Comparison of ENCODE assay signal across 20 mouse cellular contexts in the genomic region with DNA sequence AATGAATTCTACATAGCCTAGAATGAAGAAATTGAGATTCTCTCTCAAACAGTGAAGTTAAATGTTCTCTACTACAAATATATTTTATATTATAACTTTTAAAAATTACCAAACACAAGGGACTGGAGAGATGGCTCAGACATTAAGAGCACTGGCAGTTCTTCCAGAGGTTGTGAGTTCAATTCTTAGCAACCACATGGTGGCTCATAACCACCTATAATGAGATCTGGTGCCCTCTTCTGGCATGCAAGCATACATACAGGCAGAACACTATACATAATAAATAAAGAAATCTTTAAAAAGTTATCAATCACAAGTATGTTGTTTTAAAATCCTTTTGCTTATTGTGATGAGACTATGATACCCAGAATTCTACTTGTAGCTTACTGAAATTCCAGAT. TPM values are rescaled to one million over a fixed set of nuclear protein-coding genes. Genes with fewer than 3 reads are reported as not detected.
DNase-seq lines count a peak whose midpoint lies in the region; ATAC-seq and TF ChIP-seq lines count a peak whose summit lies in the region.
"Had no signal": no experiment of that assay in that cellular context is flagged by ENCODE, and none has a peak within 500 bp of the region (broad histone marks: within the 10 kb centered on the region; RNA-seq: fewer than 3 reads in every experiment).

No protein-coding gene starts in this region.

- ATAC-seq in forebrain, postnatal 0 days = no peak

- no peak overlapping the region for H3K9ac ChIP-seq in forebrain, postnatal 0 days
- H3K9ac ChIP-seq in MEL (ENCODE audit: control insufficient read depth, low read depth, low read length, poor library complexity, severe bottlenecking) = no peak overlapping the region
- H3K9ac ChIP-seq: hindbrain, embryonic 12.5 days; midbrain, embryonic 12.5 days had no signal

- TF ChIP-seq CTCF in forebrain, postnatal 0 days (IDR thresholded peaks at IDR 0.05; ENCODE audit: low read depth) = peak; percentile 34
- TF ChIP-seq CTCF in left cerebral cortex, adult 2 months (IDR thresholded peaks at IDR 0.05) = peak; percentile 38
- TF ChIP-seq CTCF in MEL (IDR thresholded peaks at IDR 0.05 in 2 of 3, conservative IDR thresholded peaks at IDR 0.05 in 1 of 3; ENCODE audit: control insufficient read depth in 1 of 3, insufficient read depth in 1 of 3, low read depth in 2 of 3, low read length in 3 of 3, poor library complexity in 1 of 3, severe bottlenecking in 1 of 3) = peak; percentile 30 to 72 (median 35); a peak in 5 of 6 replicates

- no peaks in the 10 kb centered on the region for H3K4me1 ChIP-seq in forebrain, postnatal 0 days (ENCODE audit: insufficient read depth)
- H3K4me1 ChIP-seq in forebrain, embryonic 10.5 days = no peaks in the 10 kb centered on the region
- peaks cover 0 to 3% of the 10 kb centered on the region in 2 experiments; a peak in 2 of 4 replicates for H3K4me1 ChIP-seq in MEL (ENCODE audit: control insufficient read depth in 1 of 2, insufficient read depth in 2 of 2, low read length in 2 of 2)
- H3K4me1 ChIP-seq: hindbrain, embryonic 12.5 days; limb, embryonic 10.5 days; midbrain, embryonic 12.5 days had no signal

- H3K36me3 ChIP-seq in forebrain, postnatal 0 days (ENCODE audit: insufficient read depth) = no peaks in the 10 kb centered on the region
- peaks cover 18% of the 10 kb centered on the region for H3K36me3 ChIP-seq in forebrain, embryonic 10.5 days (replicated peaks)
- H3K36me3 ChIP-seq in MEL (ENCODE audit: control insufficient read depth in 1 of 2, insufficient read depth in 2 of 2, low read length in 2 of 2) = no peaks in the 10 kb centered on the region
- H3K36me3 ChIP-seq: hindbrain, embryonic 12.5 days; midbrain, embryonic 12.5 days had no signal

- DNase-seq in forebrain, postnatal 0 days = no peak
- no peak for DNase-seq in forebrain, embryonic 10.5 days (ENCODE audit: extremely low spot score, low spot score)
- DNase-seq in left cerebral cortex, adult 2 months (ENCODE audit: extremely low spot score in 1 of 2, low spot score in 2 of 2) = no peak
- DNase-seq in left cerebral cortex, postnatal 4 days = no peak
- peak; percentile 25 for DNase-seq in 3T3-L1 (ENCODE audit: low read depth, low spot score)
- DNase-seq in MEL (ENCODE audit: low read depth, low spot score) = peak; percentile 52
- no peak for DNase-seq in spleen, postnatal 4 days (ENCODE audit: low spot score in 2 of 2)
- no peak for DNase-seq in urinary bladder, adult 18-20 months (ENCODE audit: low spot score in 2 of 2)
- DNase-seq: adrenal gland, postnatal 36 days; cerebellum, adult 2 months; heart, adult 18-20 months; heart, postnatal 10 days; kidney, adult 18-20 months; kidney, postnatal 25 days; right cerebral cortex, postnatal 4 days had no signal

- TF ChIP-seq RAD21 in MEL (IDR thresholded peaks at IDR 0.05; ENCODE audit: low read depth, low read length) = peak; percentile 60

- no peak overlapping the region for H3K4me3 ChIP-seq in forebrain, postnatal 0 days (ENCODE audit: low read depth, low read length)
- no peak overlapping the region for H3K4me3 ChIP-seq in forebrain, embryonic 10.5 days
- H3K4me3 ChIP-seq in left cerebral cortex, adult 2 months = no peak overlapping the region
- H3K4me3 ChIP-seq in MEL (ENCODE audit: control insufficient read depth in 1 of 2, insufficient read depth in 1 of 2, low read depth in 2 of 2, low read length in 2 of 2) = no peak overlapping the region
- H3K4me3 ChIP-seq: hindbrain, embryonic 12.5 days; limb, embryonic 10.5 days; midbrain, embryonic 12.5 days; myocyte had no signal

- no peak overlapping the region for H3K4me2 ChIP-seq in forebrain, postnatal 0 days (ENCODE audit: low read depth)
- H3K4me2 ChIP-seq: hindbrain, embryonic 12.5 days; midbrain, embryonic 12.5 days had no signal

- intact Hi-C loops in left cerebral cortex, adult 2 months (cut with DNase I) = no loop called here
- intact Hi-C loops in left cerebral cortex, postnatal 4 days (cut with DNase I) = no loop called here

- H3K9me3 ChIP-seq in forebrain, postnatal 0 days (ENCODE audit: low read length) = no peaks in the 10 kb centered on the region
- no peaks in the 10 kb centered on the region for H3K9me3 ChIP-seq in forebrain, embryonic 10.5 days
- no peaks in the 10 kb centered on the region for H3K9me3 ChIP-seq in MEL (replicated peaks; ENCODE audit: insufficient read depth, low read length)
- H3K9me3 ChIP-seq: hindbrain, embryonic 12.5 days; limb, embryonic 10.5 days had no signal

- no peak for TF ChIP-seq POLR2A in MEL (IDR thresholded peaks at IDR 0.05; ENCODE audit: control insufficient read depth in 1 of 2, insufficient read depth in 1 of 2, low read depth in 1 of 2, low read length in 2 of 2, poor library complexity in 1 of 2)

- no peak for TF ChIP-seq EP300 in MEL (IDR thresholded peaks at IDR 0.05; ENCODE audit: low read depth in 1 of 2, low read length in 2 of 2)

- H3K79me2 ChIP-seq in MEL (ENCODE audit: control insufficient read depth, insufficient read depth, low read length, poor library complexity) = no peaks in the 10 kb centered on the region

- H3K27ac ChIP-seq in forebrain, postnatal 0 days (ENCODE audit: low read depth, low read length) = no peak overlapping the region
- no peak overlapping the region for H3K27ac ChIP-seq in forebrain, embryonic 10.5 days
- no peak overlapping the region for H3K27ac ChIP-seq in left cerebral cortex, adult 2 months
- no peak overlapping the region for H3K27ac ChIP-seq in MEL (ENCODE audit: control insufficient read depth, low read depth, low read length)
- H3K27ac ChIP-seq: hindbrain, embryonic 12.5 days; limb, embryonic 10.5 days; macrophage; midbrain, embryonic 12.5 days had no signal

- H3K27me3 ChIP-seq in forebrain, postnatal 0 days (ENCODE audit: insufficient read depth, low read length) = no peaks in the 10 kb centered on the region
- no peaks in the 10 kb centered on the region for H3K27me3 ChIP-seq in forebrain, embryonic 10.5 days (ENCODE audit: poor library complexity, severe bottlenecking)
- H3K27me3 ChIP-seq in MEL (ENCODE audit: control insufficient read depth in 1 of 2, insufficient read depth in 2 of 2, low read length in 2 of 2) = no peaks in the 10 kb centered on the region
- H3K27me3 ChIP-seq: hindbrain, embryonic 12.5 days; midbrain, embryonic 12.5 days had no signal

TF ChIP-seq in MEL, 35 proteins besides CTCF, POLR2A, EP300 and RAD21:
- TF ChIP-seq SMC3 (IDR thresholded peaks at IDR 0.05; ENCODE audit: low read depth, low read length) = peak; percentile 67
- no peak for TF ChIP-seq ELF1 (IDR thresholded peaks at IDR 0.05; ENCODE audit: low read depth, low read length)
- TF ChIP-seq NELFE (IDR thresholded peaks at IDR 0.05; ENCODE audit: low read depth, low read length) = no peak
- TF ChIP-seq TCF12 (IDR thresholded peaks at IDR 0.05; ENCODE audit: low read depth, low read length) = no peak
- TF ChIP-seq MAZ (IDR thresholded peaks at IDR 0.05; ENCODE audit: low read depth, low read length) = no peak
- no peak for TF ChIP-seq USF1 (IDR thresholded peaks at IDR 0.05; ENCODE audit: low read depth, low read length)
- peak; percentile 49 for TF ChIP-seq ZC3H11A (IDR thresholded peaks at IDR 0.05; ENCODE audit: low read depth, low read length)
- no peak for TF ChIP-seq USF2 (IDR thresholded peaks at IDR 0.05; ENCODE audit: borderline replicate concordance in 1 of 2, insufficient read depth in 1 of 2, low read depth in 1 of 2, low read length in 2 of 2)
- TF ChIP-seq MYC (IDR thresholded peaks at IDR 0.05; ENCODE audit: low read depth, low read length) = peak; percentile 87
- no peak for TF ChIP-seq BHLHE40 (IDR thresholded peaks at IDR 0.05; ENCODE audit: borderline replicate concordance, low read depth, low read length)
- TF ChIP-seq JUND (IDR thresholded peaks at IDR 0.05; ENCODE audit: low read depth, low read length) = no peak

RNA-seq across cellular contexts. Expression of a gene that starts 21.7 kb away (rescaled TPM):
- 17.0 and 21.3 TPM in 2 replicates for total RNA-seq in forebrain, postnatal 0 days (2014; rRNA removed)
- polyA plus RNA-seq in forebrain, postnatal 0 days (2015; fragmentation: Nextera tagmentation; extraction: Ambion mirVana) = 14.5 and 16.1 TPM in 2 replicates
- 61.9 and 63.2 TPM in 2 replicates for polyA plus RNA-seq in forebrain, embryonic 10.5 days (2016; fragmentation: Nextera tagmentation; extraction: Ambion mirVana)
- 10 to 100 TPM; 32.0 to 33.1 TPM for total RNA-seq in left cerebral cortex, adult 2 months (2021)
- 10 to 100 TPM; 13.1 to 14.9 TPM for total RNA-seq in left cerebral cortex, postnatal 4 days (2021)
- total RNA-seq in MEL (2012; rRNA removed) = 7.7 TPM in 2 replicates
- polyA plus RNA-seq in MEL (2012; ENCODE audit: insufficient read depth in 1 of 2, insufficient read length in 2 of 2, low read depth in 1 of 2, low replicate concordance in 2 of 2, missing spikeins in 1 of 2) = 10 to 100 TPM in 1 of 2 experiments, not detected in 1; 15.4 TPM

Comparison
In these comparisons a context has a peak if more than half of its experiments do, and no peak if none do; other contexts are left out.
1. DNase-seq: peak in 3T3-L1 (single experiment) and MEL (single experiment); none in forebrain, postnatal 0 days (single experiment), forebrain, embryonic 10.5 days (single experiment), left cerebral cortex, adult 2 months (0 of 2), left cerebral cortex, postnatal 4 days (single experiment), spleen, postnatal 4 days (0 of 2) and urinary bladder, adult 18-20 months (0 of 2).
2. Peak in every context shown above with its lines, with median percentiles within 50 percentile points of each other: CTCF ChIP-seq.